Mouse (Mus musculus) liver, postnatal 0 days (tissue): ENCODE measurements around the gene Mrpl19. TPM values are rescaled to one million over a fixed set of nuclear protein-coding genes. Genes with fewer than 3 reads are reported as not detected.

Experiments
- ATAC-seq: fragments of 200-750 bp; cut with Nextera tagmentation; 2 replicates; pipeline ENCODE4 v1.8.0; 2017; ENCODE audit warnings: mild to moderate bottlenecking, moderate library complexity
- DNase-seq: peaks from one replicate; pipeline ENCODE4 v3.0.0-alpha.2; 2016
- H3K27ac ChIP-seq: fragments of 300-500 bp; sonication (generic); 2 replicates; pipeline ENCODE4 v1.5.1; 2014; ENCODE audit warnings: antibody characterized with exemption, moderate library complexity, mild to moderate bottlenecking, low read depth
- H3K27me3 ChIP-seq: fragments of 300-500 bp; sonication (generic); 2 replicates; pipeline ENCODE4 v1.6.1; 2014; ENCODE audit warnings: low read length, control low read depth, mixed read lengths; ENCODE audit not compliant: insufficient read depth
- H3K36me3 ChIP-seq: fragments of 300-500 bp; sonication (generic); replicated peaks from 2 replicates; pipeline ENCODE4 v1.6.1; 2014; ENCODE audit warnings: mild to moderate bottlenecking, control low read depth, low read length, moderate library complexity, mixed read lengths; ENCODE audit not compliant: insufficient read depth
- H3K4me1 ChIP-seq: fragments of 300-500 bp; sonication (generic); 2 replicates; pipeline ENCODE4 v1.6.1; 2014; ENCODE audit warnings: antibody characterized with exemption, mild to moderate bottlenecking, control low read depth; ENCODE audit not compliant: insufficient read depth
- H3K4me2 ChIP-seq: fragments of 300-500 bp; sonication (generic); 2 replicates; pipeline ENCODE4 v1.6.1; 2014; ENCODE audit warnings: low read depth, mild to moderate bottlenecking, low read length, moderate library complexity, mixed read lengths
- H3K4me3 ChIP-seq: fragments of 300-500 bp; sonication (generic); 2 replicates; pipeline ENCODE4 v1.5.1; 2014; ENCODE audit warnings: low read depth, low read length
- H3K9ac ChIP-seq: fragments of 300-500 bp; sonication (generic); replicated peaks from 2 replicates; pipeline ENCODE4 v1.6.1; 2014; ENCODE audit warnings: mild to moderate bottlenecking, moderate library complexity
- H3K9me3 ChIP-seq: fragments of 300-500 bp; sonication (generic); 2 replicates; pipeline ENCODE4 v1.6.1; 2016; ENCODE audit warnings: mild to moderate bottlenecking, control low read depth, low read length, mixed read lengths
- CTCF ChIP-seq: sonication (generic); IDR thresholded peaks from 2 replicates; pipeline ENCODE4 v1.5.1; 2016; ENCODE audit warnings: antibody characterized with exemption, low read depth
- EP300 ChIP-seq: IDR thresholded peaks from 2 replicates; pipeline ENCODE4 v1.6.1; 2016; ENCODE audit warnings: antibody characterized with exemption, low read depth, mild to moderate bottlenecking
- WGBS: fragments of 180-500 bp; shearing (Covaris S2); extraction: QIAGEN DNeasy Blood & Tissue Kit; methylation state at CpG from one replicate; pipeline ENCODE4 v1.1.7; 2014; ENCODE audit not compliant: insufficient replicate concordance; 5-methylcytosine and 5-hydroxymethylcytosine counted together
- polyA plus RNA-seq: library from polyadenylated mRNA; unstranded; fragments of >200 nt; fragmentation: Nextera tagmentation; extraction: Ambion mirVana; gene quantifications from 2 replicates; pipeline ENCODE4 v1.2.1, GENCODE M21; 2015

The Mrpl19 gene
- polyA plus RNA-seq, 1 experiment from 2014 or later = 14.2 TPM

DNA sequence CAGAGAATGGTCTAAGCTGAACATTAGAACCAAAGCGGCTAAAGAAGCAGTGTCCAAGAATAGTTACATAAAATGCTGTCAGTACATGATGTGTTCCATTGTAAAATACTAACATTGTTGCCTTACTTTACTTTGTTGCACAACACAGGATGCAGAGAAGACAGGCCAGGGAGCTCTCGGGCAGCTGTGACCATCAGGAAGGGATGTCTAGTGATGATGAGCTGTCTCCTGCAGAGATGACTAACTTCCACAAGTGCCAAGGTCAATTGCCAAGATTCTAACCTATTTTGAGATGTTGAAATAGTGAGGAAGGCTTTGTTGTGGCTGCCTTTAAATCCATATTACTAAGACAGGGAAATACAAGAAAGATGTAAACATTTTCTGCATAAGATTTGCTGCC is 22.5 kb downstream of the Mrpl19 start:
- H3K27me3 ChIP-seq = no peaks in the 10 kb centered on the region
- H3K27ac ChIP-seq = no peak overlapping the region
- ATAC-seq (no peak), DNase-seq (no peak)
- H3K9me3 ChIP-seq = no peaks in the 10 kb centered on the region
- H3K9ac ChIP-seq = no peak overlapping the region
- H3K4me2 ChIP-seq = no peak overlapping the region
- H3K36me3 ChIP-seq = peaks cover 54% of the 10 kb centered on the region
- no peaks in the 10 kb centered on the region for H3K4me1 ChIP-seq
- 74% methylated on average over 2 of the region's 2 CpGs for WGBS
- no peak for TF ChIP-seq EP300
- no peak for TF ChIP-seq CTCF
- H3K4me3 ChIP-seq = no peak overlapping the region

DNA sequence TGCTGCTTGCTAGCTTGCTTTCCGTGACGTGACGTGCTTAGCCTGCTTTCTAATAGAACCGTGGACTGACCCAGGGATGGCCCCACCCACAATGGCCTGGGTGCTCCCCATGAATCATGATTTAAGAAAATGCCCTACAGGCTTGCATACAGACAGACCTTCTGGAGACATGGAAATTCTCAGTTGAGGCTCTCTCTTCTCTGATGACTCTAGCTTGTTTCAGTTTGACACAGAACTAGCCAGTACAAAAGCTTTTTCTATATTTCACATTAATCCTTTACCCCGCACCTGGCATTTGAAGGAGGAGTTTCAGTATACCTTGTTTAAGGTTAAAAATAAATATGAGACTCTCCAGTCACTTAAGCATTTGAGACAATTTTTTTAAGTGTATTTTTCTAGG is 24.0 kb downstream of the Mrpl19 start:
- no peak overlapping the region for H3K27ac ChIP-seq
- no peak overlapping the region for H3K4me2 ChIP-seq
- DNase-seq = no peak
- 95% methylated on average over 5 of the region's 5 CpGs for WGBS
- no peaks in the 10 kb centered on the region for H3K27me3 ChIP-seq
- H3K36me3 ChIP-seq = peaks cover 50% of the 10 kb centered on the region
- TF ChIP-seq EP300 = no peak
- no peak for TF ChIP-seq CTCF
- H3K9ac ChIP-seq = no peak overlapping the region
- H3K4me1 ChIP-seq = no peaks in the 10 kb centered on the region
- no peak for ATAC-seq
- no peaks in the 10 kb centered on the region for H3K9me3 ChIP-seq
- no peak overlapping the region for H3K4me3 ChIP-seq

DNA sequence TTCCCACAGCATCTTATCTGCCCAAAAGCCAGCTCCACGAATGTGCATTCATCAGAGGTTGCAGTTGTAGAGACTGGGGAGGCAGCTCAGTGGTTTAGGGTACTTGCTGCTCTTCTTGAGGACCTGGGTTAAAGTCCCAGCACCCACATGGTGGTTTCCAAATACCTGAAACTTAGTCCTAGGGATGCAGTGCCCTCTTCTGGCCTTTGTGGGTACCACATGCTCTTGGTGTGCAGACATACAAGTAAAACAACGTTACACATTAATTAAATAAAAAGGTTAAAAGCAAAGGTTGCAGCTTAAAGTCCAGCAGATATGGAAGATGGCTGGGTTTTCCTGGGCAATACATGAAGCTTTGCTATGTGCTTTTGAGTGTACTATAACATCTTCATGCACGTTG is 32.5 kb downstream of the Mrpl19 start:
- Histone ChIP-seq H3K4me1 (no peaks in the 10 kb centered on the region), H3K27me3 (no peaks in the 10 kb centered on the region), H3K27ac (no peak overlapping the region), H3K4me3 (no peak overlapping the region), H3K9ac (no peak overlapping the region), H3K36me3 (peaks cover 56% of the 10 kb centered on the region), H3K9me3 (0 out of 2 replicates have a peak, but pooled peaks cover 2% of the 10 kb centered on the region), H3K4me2 (no peak overlapping the region)
- peak; percentile 46 for TF ChIP-seq CTCF
- no peak for TF ChIP-seq EP300
- WGBS = 89% methylated on average over 3 of the region's 3 CpGs
- DNase-seq (no peak), ATAC-seq (no peak)

DNA sequence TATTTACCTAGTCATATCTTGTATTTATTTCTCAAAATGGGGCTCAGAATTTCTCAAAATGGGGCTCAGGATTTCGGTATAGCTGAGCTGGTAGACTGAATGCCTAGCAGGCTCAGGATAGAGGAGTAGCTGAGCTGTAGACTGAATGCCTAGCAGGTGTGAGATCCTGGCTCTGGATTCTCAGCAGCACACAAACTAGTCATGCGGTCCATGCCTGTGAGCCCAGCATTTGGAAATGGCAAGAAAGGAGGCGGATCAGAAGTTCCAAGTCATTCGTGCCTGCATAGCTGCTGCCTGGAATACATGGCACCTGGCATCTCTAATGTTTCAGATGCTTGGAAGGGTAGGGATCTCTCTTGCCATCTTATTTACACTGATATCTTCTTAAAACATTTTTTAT is 36.4 kb downstream of the Mrpl19 start:
- no peak overlapping the region for H3K4me3 ChIP-seq
- no peaks in the 10 kb centered on the region for H3K27me3 ChIP-seq
- H3K4me1 ChIP-seq = peaks cover 7% of the 10 kb centered on the region
- TF ChIP-seq EP300 (no peak), CTCF (no peak)
- no peak overlapping the region for H3K9ac ChIP-seq
- H3K36me3 ChIP-seq = peaks cover 51% of the 10 kb centered on the region
- H3K4me2 ChIP-seq = no peak overlapping the region
- no peak for DNase-seq
- no peak overlapping the region for H3K27ac ChIP-seq
- 0 out of 2 replicates have a peak, but pooled peaks cover 2% of the 10 kb centered on the region for H3K9me3 ChIP-seq
- ATAC-seq = no peak
- 88% methylated on average over 4 of the region's 4 CpGs for WGBS

DNA sequence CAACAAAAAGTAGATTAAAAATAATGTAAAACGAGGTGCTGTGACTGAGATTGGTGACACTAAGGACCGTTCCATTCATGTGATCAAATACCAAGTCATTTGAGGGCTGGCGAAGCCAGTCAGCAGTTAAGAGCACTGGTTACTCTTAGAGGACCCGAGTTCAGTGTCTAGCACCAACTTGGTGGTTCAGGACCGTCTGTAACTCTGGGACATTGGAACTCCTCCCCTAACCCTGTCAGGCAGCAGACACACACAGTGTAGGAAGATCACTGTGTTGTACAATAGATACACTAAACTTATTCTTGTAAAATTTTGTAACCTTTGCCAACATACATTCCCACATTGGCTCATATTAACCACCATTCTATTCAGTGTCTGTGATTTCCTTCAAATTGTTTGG is 41.5 kb downstream of the Mrpl19 start:
- H3K36me3 ChIP-seq = peaks cover 19% of the 10 kb centered on the region
- no peak for TF ChIP-seq EP300
- TF ChIP-seq CTCF = no peak
- ATAC-seq (peak; percentile 32; the same call in 1 of the 2 replicates), DNase-seq (no peak)
- 12% methylated on average over 5 of the region's 5 CpGs for WGBS
- peaks cover 13% of the 10 kb centered on the region for H3K4me1 ChIP-seq
- H3K27ac ChIP-seq = no peak overlapping the region; the same call in 1 of the 2 replicates
- H3K9ac ChIP-seq = peak overlapping the region; percentile 92
- H3K4me3 ChIP-seq = peak overlapping the region; percentile 93
- no peaks in the 10 kb centered on the region for H3K9me3 ChIP-seq
- no peaks in the 10 kb centered on the region for H3K27me3 ChIP-seq
- H3K4me2 ChIP-seq = peak overlapping the region; percentile 94

DNA sequence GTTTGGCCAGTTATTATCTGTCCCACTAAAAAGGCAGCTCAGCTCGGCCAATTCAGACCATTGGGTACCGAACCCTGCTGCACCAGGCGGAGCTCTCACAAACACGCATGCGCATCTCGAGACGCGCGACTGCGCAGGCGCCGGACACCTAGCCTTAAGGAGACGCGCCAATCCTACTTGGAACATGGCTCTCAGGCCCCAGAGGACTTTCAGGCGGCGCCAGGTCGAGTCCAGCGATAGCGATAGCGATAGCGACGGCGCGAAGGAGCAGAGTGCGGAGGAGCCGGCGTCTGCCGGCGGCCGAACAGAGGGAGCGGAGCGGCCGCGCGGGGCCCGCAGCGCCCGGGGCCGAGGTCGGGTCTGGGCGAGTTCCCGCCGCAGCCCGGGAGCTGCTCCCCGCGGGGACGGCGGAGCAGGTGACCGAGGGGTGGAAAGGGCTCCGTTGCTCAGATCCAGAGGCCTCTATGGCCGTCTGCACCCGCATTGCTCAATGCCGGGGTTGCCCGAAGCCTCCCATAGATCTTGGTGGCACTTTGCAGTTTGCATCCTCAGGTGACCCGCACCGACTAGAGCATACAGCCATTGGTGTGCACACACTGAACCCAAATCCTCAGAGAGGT is 42.1 kb downstream of the Mrpl19 start, which contains the start of gene Gcfc2:
TSS of gene Gcfc2 (plus strand) at position 147 of the 620 bp plus-strand sequence.
- no peaks in the 10 kb centered on the region for H3K27me3 ChIP-seq
- no peak for TF ChIP-seq CTCF
- no peak for TF ChIP-seq EP300
- under 1% methylated on average over 56 of the region's 56 CpGs for WGBS
- peak within 1 kb of the TSS; percentile 92 for H3K9ac ChIP-seq
- peak; percentile 94 for DNase-seq
- H3K36me3 ChIP-seq = peaks cover 19% of the 10 kb centered on the region
- H3K27ac ChIP-seq = peak within 1 kb of the TSS; percentile 72
- no peaks in the 10 kb centered on the region for H3K9me3 ChIP-seq
- peak within 1 kb of the TSS; percentile 93 for H3K4me3 ChIP-seq
- peak within 1 kb of the TSS; percentile 94 for H3K4me2 ChIP-seq
- peaks cover 13% of the 10 kb centered on the region for H3K4me1 ChIP-seq
- peak; percentile 91 for ATAC-seq

DNA sequence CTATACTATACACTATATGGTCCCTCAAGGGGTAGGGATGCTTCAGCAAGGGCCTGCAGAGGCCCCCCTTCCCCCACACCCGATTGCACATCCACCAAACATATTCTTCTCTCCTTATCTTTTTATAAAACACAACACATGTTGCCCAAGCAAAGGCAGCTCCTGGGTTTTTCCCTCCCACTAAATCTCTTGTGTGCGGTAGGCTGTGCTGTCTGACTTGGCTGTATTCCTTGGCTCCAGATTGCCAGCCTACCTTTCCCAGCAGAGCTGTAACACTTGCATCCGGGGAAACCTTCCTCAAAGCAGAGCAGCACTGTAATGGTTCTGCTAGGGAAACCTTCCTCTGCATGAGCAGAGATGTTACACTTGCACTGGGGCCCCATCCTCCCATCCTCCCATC is 53.6 kb downstream of the Mrpl19 start:
- TF ChIP-seq CTCF (no peak), EP300 (no peak)
- 62% methylated on average over 3 of the region's 3 CpGs for WGBS
- no peak for DNase-seq

More for the DNA sequence above, 53.6 kb downstream of the Mrpl19 start:
- no peak overlapping the region for H3K27ac ChIP-seq
- no peak for ATAC-seq
- no peaks in the 10 kb centered on the region for H3K9me3 ChIP-seq
- H3K36me3 ChIP-seq = no peaks in the 10 kb centered on the region
- no peaks in the 10 kb centered on the region for H3K4me1 ChIP-seq
- no peak overlapping the region for H3K9ac ChIP-seq
- H3K4me3 ChIP-seq = no peak overlapping the region
- H3K4me2 ChIP-seq = no peak overlapping the region
- H3K27me3 ChIP-seq = no peaks in the 10 kb centered on the region
